Comparison of ENCODE assay signal across 24 mouse cellular contexts in genomic region chr11:75810526-75810925, GRCm38 (mm10). TPM values are rescaled to one million over a fixed set of nuclear protein-coding genes. Genes with fewer than 3 reads are reported as not detected.
"Had no signal": no experiment of that assay in that cellular context is flagged by ENCODE, and none has a peak within 500 bp of the region (broad histone marks: within the 10 kb centered on the region; RNA-seq: fewer than 3 reads in every experiment).

No protein-coding gene starts in this region.

- H3K36me3 ChIP-seq: liver, embryonic 13.5 days; liver, embryonic 15.5 days; lung, embryonic 15.5 days; midbrain, embryonic 13.5 days; midbrain, embryonic 15.5 days; neural tube, embryonic 13.5 days; neural tube, embryonic 15.5 days had no signal

- H3K4me1 ChIP-seq: liver, embryonic 15.5 days; neural tube, embryonic 15.5 days had no signal

- H3K27ac ChIP-seq: liver, embryonic 13.5 days; liver, embryonic 15.5 days; lung, embryonic 15.5 days; macrophage; midbrain, embryonic 13.5 days; midbrain, embryonic 15.5 days; neural tube, embryonic 13.5 days; neural tube, embryonic 15.5 days had no signal

- H3K4me3 ChIP-seq: liver, embryonic 13.5 days; liver, embryonic 15.5 days; lung, embryonic 15.5 days; megakaryocyte, embryonic 14.5 days; midbrain, embryonic 13.5 days; midbrain, embryonic 15.5 days; neural tube, embryonic 13.5 days; neural tube, embryonic 15.5 days had no signal

- H3K27me3 ChIP-seq: liver, embryonic 13.5 days; liver, embryonic 15.5 days; lung, embryonic 15.5 days; midbrain, embryonic 13.5 days; midbrain, embryonic 15.5 days; neural tube, embryonic 13.5 days; neural tube, embryonic 15.5 days had no signal

- H3K4me2 ChIP-seq: liver, embryonic 11.5 days; liver, embryonic 13.5 days; liver, embryonic 15.5 days; lung, embryonic 15.5 days; midbrain, embryonic 11.5 days; midbrain, embryonic 13.5 days; midbrain, embryonic 15.5 days; neural tube, embryonic 13.5 days; neural tube, embryonic 15.5 days had no signal

- H3K9me3 ChIP-seq: liver, embryonic 13.5 days; liver, embryonic 15.5 days; lung, embryonic 15.5 days; midbrain, embryonic 13.5 days; midbrain, embryonic 15.5 days; neural tube, embryonic 13.5 days; neural tube, embryonic 15.5 days had no signal

- DNase-seq: liver, embryonic 13.5 days; liver, postnatal 0 days; lung, adult 2 months; lung, postnatal 14 days; lung, postnatal 36 days; right cerebral cortex, postnatal 14 days; right cerebral cortex, postnatal 4 days; spleen, adult 18-20 months; thymus, adult 18-20 months; thymus, postnatal 25 days; thymus, postnatal 4 days had no signal

- H3K9ac ChIP-seq: liver, embryonic 13.5 days; liver, embryonic 15.5 days; liver, postnatal 0 days; lung, embryonic 15.5 days; midbrain, embryonic 13.5 days; midbrain, embryonic 15.5 days; neural tube, embryonic 13.5 days; neural tube, embryonic 15.5 days had no signal

- ATAC-seq: liver, postnatal 0 days; lung, postnatal 0 days; midbrain, embryonic 13.5 days; midbrain, embryonic 15.5 days had no signal

RNA-seq across cellular contexts. Expression of gene Doc2b, which starts 14.7 kb away (rescaled TPM):
- total RNA-seq: megakaryocyte progenitor cell, adult 5-6 weeks; monocyte, adult 5-6 weeks had no signal
- polyA plus RNA-seq: liver, postnatal 0 days; macrophage had no signal
